Mouse (Mus musculus) MEL (cell line): ENCODE measurements around the gene 4921539E11Rik. TPM values are rescaled to one million over a fixed set of nuclear protein-coding genes. Genes with fewer than 3 reads are reported as not detected.

Experiments used
- DNase-seq: peaks from one replicate; pipeline ENCODE4 v3.0.0; 2011; ENCODE audit warnings: low read depth, low spot score
- H3K27ac ChIP-seq: 2 replicates; pipeline ENCODE4 v1.5.1; 2012; ENCODE audit warnings: low read depth, mild to moderate bottlenecking, control low read depth, low read length, moderate library complexity; ENCODE audit not compliant: control insufficient read depth
- H3K27me3 ChIP-seq, 2 experiments: fragments of 150-350 bp in 1 of 2; sonication (generic) in 1 of 2; 2 replicates each; pipeline ENCODE4 v1.6.1; 2012; ENCODE audit warnings: low read length in 2 of 2, mild to moderate bottlenecking in 2 of 2, improper control_type of control experiment in 1 of 2, moderate library complexity in 1 of 2; ENCODE audit not compliant: insufficient read depth in 2 of 2, control insufficient read depth in 1 of 2
- H3K36me3 ChIP-seq, 2 experiments: 2 replicates each; pipeline ENCODE4 v1.6.1; 2012 to 2014; ENCODE audit warnings: low read length in 2 of 2, improper control_type of control experiment in 1 of 2, inconsistent platforms in 1 of 2, mild to moderate bottlenecking in 1 of 2; ENCODE audit not compliant: insufficient read depth in 2 of 2, control insufficient read depth in 1 of 2
- H3K4me1 ChIP-seq, 2 experiments: fragments of 150-350 bp in 1 of 2; sonication (generic) in 1 of 2; 2 replicates each; pipeline ENCODE4 v1.6.1; 2012; ENCODE audit warnings: low read length in 2 of 2, improper control_type of control experiment in 1 of 2, mild to moderate bottlenecking in 1 of 2; ENCODE audit not compliant: insufficient read depth in 2 of 2, control insufficient read depth in 1 of 2
- H3K4me3 ChIP-seq, 2 experiments: fragments of 150-350 bp in 1 of 2; sonication (generic) in 1 of 2; 2 replicates each; pipeline ENCODE4 v1.5.1; 2012; ENCODE audit warnings: low read depth in 2 of 2, low read length in 2 of 2, mild to moderate bottlenecking in 2 of 2, moderate library complexity in 2 of 2, control low read depth in 1 of 2, improper control_type of control experiment in 1 of 2; ENCODE audit not compliant: control insufficient read depth in 1 of 2, insufficient read depth in 1 of 2
- H3K79me2 ChIP-seq: 2 replicates; pipeline ENCODE4 v1.6.1; 2012; ENCODE audit warnings: mild to moderate bottlenecking, low read length, moderate library complexity; ENCODE audit not compliant: control insufficient read depth, poor library complexity, insufficient read depth
- H3K9ac ChIP-seq: 2 replicates; pipeline ENCODE4 v1.6.1; 2012; ENCODE audit warnings: low read depth, mild to moderate bottlenecking, control low read depth, low read length, moderate library complexity; ENCODE audit not compliant: control insufficient read depth, poor library complexity, severe bottlenecking
- H3K9me3 ChIP-seq: fragments of 150-350 bp; sonication (generic); replicated peaks from 2 replicates; pipeline ENCODE4 v1.6.1; 2012; ENCODE audit warnings: mild to moderate bottlenecking, low read length, improper control_type of control experiment, moderate library complexity; ENCODE audit not compliant: insufficient read depth
- CHD1 ChIP-seq: IDR thresholded peaks from 2 replicates; pipeline ENCODE4 v1.6.1; 2012; ENCODE audit warnings: low read depth, mild to moderate bottlenecking, inconsistent platforms, low read length, improper control_type of control experiment
- CTCF ChIP-seq, 3 experiments: IDR thresholded peaks in 2 of 3; conservative IDR thresholded peaks in 1 of 3; 2 replicates each; pipeline ENCODE4 v1.5.1; 2011 to 2012; ENCODE audit warnings: low read length in 3 of 3, low read depth in 2 of 3, mild to moderate bottlenecking in 2 of 3, improper control_type of control experiment in 1 of 3, inconsistent platforms in 1 of 3, mixed read lengths in 1 of 3, moderate library complexity in 1 of 3; ENCODE audit not compliant: control insufficient read depth in 1 of 3, insufficient read depth in 1 of 3, poor library complexity in 1 of 3, severe bottlenecking in 1 of 3
- ELF1 ChIP-seq: IDR thresholded peaks from 2 replicates; pipeline ENCODE4 v1.6.1; 2014; ENCODE audit warnings: low read depth, mild to moderate bottlenecking, inconsistent platforms, low read length, improper control_type of control experiment, moderate library complexity
- EP300 ChIP-seq, 2 experiments: IDR thresholded peaks; 2 replicates each; pipeline ENCODE4 v1.6.1; 2011; ENCODE audit warnings: improper control_type of control experiment in 2 of 2, low read length in 2 of 2, low read depth in 1 of 2, mild to moderate bottlenecking in 1 of 2
- ETS1 ChIP-seq: IDR thresholded peaks from 2 replicates; pipeline ENCODE4 v1.6.1; 2012; ENCODE audit warnings: low read depth, mild to moderate bottlenecking, inconsistent platforms, low read length, improper control_type of control experiment, moderate library complexity
- HCFC1 ChIP-seq: IDR thresholded peaks from 2 replicates; pipeline ENCODE4 v1.6.1; 2012; ENCODE audit warnings: low read depth, mild to moderate bottlenecking, inconsistent platforms, low read length, improper control_type of control experiment, moderate library complexity
- KAT2A ChIP-seq: conservative IDR thresholded peaks from 2 replicates; pipeline ENCODE4 v1.6.1; 2012; ENCODE audit warnings: low read depth, low read length, improper control_type of control experiment, inconsistent platforms
- MAFK ChIP-seq: IDR thresholded peaks from 2 replicates; pipeline ENCODE4 v1.6.1; 2011; ENCODE audit warnings: low read depth, mild to moderate bottlenecking, low read length, improper control_type of control experiment, borderline replicate concordance
- MAX ChIP-seq: IDR thresholded peaks from 2 replicates; pipeline ENCODE4 v1.6.1; 2011; ENCODE audit warnings: low read length, improper control_type of control experiment
- MAZ ChIP-seq: IDR thresholded peaks from 2 replicates; pipeline ENCODE4 v1.6.1; 2012; ENCODE audit warnings: low read depth, mild to moderate bottlenecking, inconsistent platforms, low read length, improper control_type of control experiment
- MYC ChIP-seq: IDR thresholded peaks from 2 replicates; pipeline ENCODE4 v1.6.1; 2011; ENCODE audit warnings: low read depth, mild to moderate bottlenecking, low read length, improper control_type of control experiment, moderate library complexity
- POLR2A ChIP-seq, 2 experiments: IDR thresholded peaks; 2 replicates each; pipeline ENCODE4 v1.6.1; 2011 to 2012; ENCODE audit warnings: low read length in 2 of 2, mild to moderate bottlenecking in 2 of 2, control low read depth in 1 of 2, improper control_type of control experiment in 1 of 2, low read depth in 1 of 2, moderate library complexity in 1 of 2; ENCODE audit not compliant: control insufficient read depth in 1 of 2, insufficient read depth in 1 of 2, poor library complexity in 1 of 2
- POLR2AphosphoS2 ChIP-seq: IDR thresholded peaks from 2 replicates; pipeline ENCODE4 v1.6.1; 2011; ENCODE audit warnings: low read length, improper control_type of control experiment
- RAD21 ChIP-seq: IDR thresholded peaks from 2 replicates; pipeline ENCODE4 v1.6.1; 2011; ENCODE audit warnings: mild to moderate bottlenecking, low read depth, low read length, improper control_type of control experiment
- SIN3A ChIP-seq: IDR thresholded peaks from 2 replicates; pipeline ENCODE4 v1.6.1; 2012; ENCODE audit warnings: low read length, improper control_type of control experiment, inconsistent platforms
- SMC3 ChIP-seq: IDR thresholded peaks from 2 replicates; pipeline ENCODE4 v1.6.1; 2011; ENCODE audit warnings: low read depth, low read length, improper control_type of control experiment
- TCF12 ChIP-seq: IDR thresholded peaks from 2 replicates; pipeline ENCODE4 v1.6.1; 2014; ENCODE audit warnings: low read depth, mild to moderate bottlenecking, inconsistent platforms, low read length, improper control_type of control experiment, moderate library complexity
- UBTF ChIP-seq: IDR thresholded peaks from 2 replicates; pipeline ENCODE4 v1.6.1; 2012; ENCODE audit warnings: low read depth, mild to moderate bottlenecking, inconsistent platforms, low read length, improper control_type of control experiment, moderate library complexity, borderline replicate concordance; ENCODE audit not compliant: insufficient read depth
- USF2 ChIP-seq, 2 experiments: IDR thresholded peaks; 2 replicates each; pipeline ENCODE4 v1.6.1; 2011 to 2012; ENCODE audit warnings: improper control_type of control experiment in 2 of 2, low read length in 2 of 2, borderline replicate concordance in 1 of 2, inconsistent platforms in 1 of 2, low read depth in 1 of 2, mild to moderate bottlenecking in 1 of 2; ENCODE audit not compliant: insufficient read depth in 1 of 2
- ZKSCAN1 ChIP-seq: IDR thresholded peaks from 2 replicates; pipeline ENCODE4 v1.6.1; 2012; ENCODE audit warnings: low read depth, mild to moderate bottlenecking, inconsistent platforms, low read length, improper control_type of control experiment, moderate library complexity
- ZMIZ1 ChIP-seq: IDR thresholded peaks from 2 replicates; pipeline ENCODE4 v1.6.1; 2012; ENCODE audit warnings: low read depth, mild to moderate bottlenecking, inconsistent platforms, low read length, improper control_type of control experiment, moderate library complexity
- ZNF384 ChIP-seq: IDR thresholded peaks from 2 replicates; pipeline ENCODE4 v1.6.1; 2012; ENCODE audit warnings: low read depth, mild to moderate bottlenecking, inconsistent platforms, low read length, improper control_type of control experiment
- polyA plus RNA-seq, 2 experiments: library from polyadenylated mRNA; stranded (reverse) in 1 of 2; unstranded in 1 of 2; fragments of >175 nt in 1 of 2; fragments of >200 nt in 1 of 2; gene quantifications; 2 replicates each; pipeline versions ENCODE4 v1.2.1 to v1.2.4; 2012; ENCODE audit warnings: low replicate concordance in 2 of 2, low read depth in 1 of 2; ENCODE audit not compliant: insufficient read length in 2 of 2, insufficient read depth in 1 of 2, missing spikeins in 1 of 2
- total RNA-seq: library from RNA; depleted of rRNA; stranded (reverse); fragments of 300-350 nt; gene quantifications from 2 replicates; pipeline ENCODE4 v1.2.3, GENCODE M21; 2012

Gene 4921539E11Rik
- total and polyA plus RNA-seq, 3 experiments, result not detected

- H3K9ac ChIP-seq, result no peak overlapping the region
- H3K4me3 ChIP-seq, result no peak overlapping the region
- H3K27me3 ChIP-seq, result no peaks in the 10 kb centered on the region
- DNase-seq, result peak; percentile 41
- TF ChIP-seq CHD1, result no peak
- no peak for TF ChIP-seq UBTF
- no peak for TF ChIP-seq EP300 (IDR thresholded peaks at IDR 0.05; ENCODE audit: low read depth in 1 of 2, low read length in 2 of 2)
- TF ChIP-seq SMC3, result peak; percentile 18; the same call in 1 of the 2 replicates
- TF ChIP-seq ZKSCAN1, result no peak
- no peak for TF ChIP-seq USF2 (IDR thresholded peaks at IDR 0.05; ENCODE audit: borderline replicate concordance in 1 of 2, insufficient read depth in 1 of 2, low read depth in 1 of 2, low read length in 2 of 2)
- TF ChIP-seq RAD21, result peak; percentile 36
- TF ChIP-seq CTCF (IDR thresholded peaks at IDR 0.05 in 2 of 3, conservative IDR thresholded peaks at IDR 0.05 in 1 of 3; ENCODE audit: control insufficient read depth in 1 of 3, insufficient read depth in 1 of 3, low read depth in 2 of 3, low read length in 3 of 3, poor library complexity in 1 of 3, severe bottlenecking in 1 of 3), result peak; percentile 41 to 52 (median 45)
- TF ChIP-seq POLR2A (IDR thresholded peaks at IDR 0.05; ENCODE audit: control insufficient read depth in 1 of 2, insufficient read depth in 1 of 2, low read depth in 1 of 2, low read length in 2 of 2, poor library complexity in 1 of 2), result no peak
- no peaks in the 10 kb centered on the region for H3K79me2 ChIP-seq
- H3K36me3 ChIP-seq, result peaks cover 0 to 2% of the 10 kb centered on the region in 2 experiments; a peak in 2 of 4 replicates
- no peaks in the 10 kb centered on the region for H3K9me3 ChIP-seq
- H3K4me1 ChIP-seq, result no peaks in the 10 kb centered on the region
- H3K27ac ChIP-seq, result no peak overlapping the region
Measured at GRCm38 (mm10) chr4:103192421-103192820, 98.2 kb downstream of the 4921539E11Rik start.

- no peak overlapping the region for H3K4me3 ChIP-seq
- H3K4me1 ChIP-seq, result no peaks in the 10 kb centered on the region
- H3K9me3 ChIP-seq, result no peaks in the 10 kb centered on the region
- H3K36me3 ChIP-seq, result peaks cover 0 to 2% of the 10 kb centered on the region in 2 experiments; a peak in 2 of 4 replicates
- TF ChIP-seq MAZ, result no peak
- no peak for TF ChIP-seq HCFC1
- TF ChIP-seq TCF12, result no peak
- TF ChIP-seq MYC, result no peak
- TF ChIP-seq MAFK, result no peak
- no peak for TF ChIP-seq SIN3A
- TF ChIP-seq KAT2A, result no peak
- no peak for TF ChIP-seq CHD1
- no peak for TF ChIP-seq MAX
- TF ChIP-seq CTCF (IDR thresholded peaks at IDR 0.05 in 2 of 3, conservative IDR thresholded peaks at IDR 0.05 in 1 of 3; ENCODE audit: control insufficient read depth in 1 of 3, insufficient read depth in 1 of 3, low read depth in 2 of 3, low read length in 3 of 3, poor library complexity in 1 of 3, severe bottlenecking in 1 of 3), result no peak
- TF ChIP-seq ETS1, result no peak
- no peak for TF ChIP-seq USF2 (IDR thresholded peaks at IDR 0.05; ENCODE audit: borderline replicate concordance in 1 of 2, insufficient read depth in 1 of 2, low read depth in 1 of 2, low read length in 2 of 2)
- TF ChIP-seq ZNF384, result no peak
- TF ChIP-seq RAD21, result no peak
- no peak for TF ChIP-seq POLR2AphosphoS2
- TF ChIP-seq ELF1, result no peak
- no peak for TF ChIP-seq ZMIZ1
- TF ChIP-seq, all 39 proteins: peak for 0
- Histone ChIP-seq H3K9ac (no peak overlapping the region), H3K27ac (no peak overlapping the region), H3K79me2 (no peaks in the 10 kb centered on the region), H3K27me3 (no peaks in the 10 kb centered on the region)
- no peak for DNase-seq
Measured at GRCm38 (mm10) chr4:103188786-103189640, 101.7 kb downstream of the 4921539E11Rik start.
